Mouse (Mus musculus) stomach, postnatal 0 days (tissue): ENCODE results near the gene Mtif3. TPM values are rescaled to one million over a fixed set of nuclear protein-coding genes. Genes with fewer than 3 reads are reported as not detected.

ENCODE experiments used
- ATAC-seq: fragments of 200-750 bp; cut with Nextera tagmentation; 2 replicates; pipeline ENCODE4 v1.8.0; 2017; ENCODE audit not compliant: low FRiP score, low TSS enrichment
- DNase-seq: peaks from one replicate; pipeline ENCODE4 v3.0.0-alpha.2; 2016; ENCODE audit warnings: low spot score
- H3K27ac ChIP-seq: fragments of 300-500 bp; sonication (generic); replicated peaks from 2 replicates; pipeline ENCODE4 v1.5.1; 2014; ENCODE audit warnings: mild to moderate bottlenecking, control low read depth
- H3K27me3 ChIP-seq: fragments of 300-500 bp; sonication (generic); 2 replicates; pipeline ENCODE4 v1.6.1; 2014; ENCODE audit warnings: low read length; ENCODE audit not compliant: control insufficient read depth, insufficient read depth
- H3K36me3 ChIP-seq: fragments of 300-500 bp; sonication (generic); 2 replicates; pipeline ENCODE4 v1.6.1; 2014; ENCODE audit warnings: low read length, mixed read lengths; ENCODE audit not compliant: control insufficient read depth, insufficient read depth
- H3K4me1 ChIP-seq: fragments of 300-500 bp; sonication (generic); replicated peaks from 2 replicates; pipeline ENCODE4 v1.6.1; 2014; ENCODE audit warnings: antibody characterized with exemption; ENCODE audit not compliant: control insufficient read depth, insufficient read depth
- H3K4me2 ChIP-seq: fragments of 300-500 bp; sonication (generic); replicated peaks from 2 replicates; pipeline ENCODE4 v1.6.1; 2014; ENCODE audit warnings: low read depth, mild to moderate bottlenecking, control low read depth, moderate library complexity
- H3K4me3 ChIP-seq: fragments of 300-500 bp; sonication (generic); 2 replicates; pipeline ENCODE4 v1.5.1; 2014; ENCODE audit warnings: low read depth, low read length, control low read depth
- H3K9ac ChIP-seq: fragments of 300-500 bp; sonication (generic); 2 replicates; pipeline ENCODE4 v1.6.1; 2014; ENCODE audit warnings: mild to moderate bottlenecking, low read length, control low read depth, mixed read lengths
- H3K9me3 ChIP-seq: fragments of 300-500 bp; sonication (generic); 2 replicates; pipeline ENCODE4 v1.6.1; 2016; ENCODE audit warnings: low read length; ENCODE audit not compliant: control insufficient read depth
- CTCF ChIP-seq: IDR thresholded peaks from 2 replicates; pipeline ENCODE4 v1.5.1; 2016; ENCODE audit warnings: antibody characterized with exemption, low read depth, mild to moderate bottlenecking, moderate library complexity
- EP300 ChIP-seq: optimal IDR thresholded peaks from 2 replicates; pipeline ENCODE3; 2016; ENCODE audit warnings: antibody characterized with exemption
- WGBS: fragments of 180-500 bp; shearing (Covaris S2); extraction: QIAGEN DNeasy Blood & Tissue Kit; methylation state at CpG from one replicate; pipeline ENCODE4 v1.1.7; 2014; 5-methylcytosine and 5-hydroxymethylcytosine counted together
- polyA plus RNA-seq: library from polyadenylated mRNA; unstranded; fragments of >200 nt; fragmentation: Nextera tagmentation; extraction: Ambion mirVana; gene quantifications from 2 replicates; pipeline ENCODE4 v1.2.1, GENCODE M21; 2015

The Mtif3 gene
- polyA plus RNA-seq, 1 experiment from 2014 or later = 25.0 TPM

GRCm38 (mm10) chr5:146907533-146907932 lies 56.1 kb downstream of the Mtif3 start:
- no peaks in the 10 kb centered on the region for H3K9me3 ChIP-seq
- H3K4me2 ChIP-seq = no peak overlapping the region
- H3K9ac ChIP-seq = no peak overlapping the region
- H3K27me3 ChIP-seq = no peaks in the 10 kb centered on the region
- 33% methylated on average over 5 of the region's 5 CpGs for WGBS
- H3K4me1 ChIP-seq = no peaks in the 10 kb centered on the region
- DNase-seq (no peak), ATAC-seq (no peak)
- H3K36me3 ChIP-seq = no peaks in the 10 kb centered on the region
- TF ChIP-seq CTCF = no peak
- TF ChIP-seq EP300 = no peak
- H3K27ac ChIP-seq = no peak overlapping the region
- no peak overlapping the region for H3K4me3 ChIP-seq

- TF ChIP-seq CTCF = peak; percentile 98
- no peak for TF ChIP-seq EP300
- Histone ChIP-seq H3K9ac (no peak overlapping the region), H3K36me3 (no peaks in the 10 kb centered on the region), H3K4me1 (no peaks in the 10 kb centered on the region), H3K27ac (no peak overlapping the region), H3K27me3 (no peaks in the 10 kb centered on the region), H3K4me3 (no peak overlapping the region), H3K4me2 (no peak overlapping the region), H3K9me3 (no peaks in the 10 kb centered on the region)
- WGBS = 23% methylated on average over 14 of the region's 14 CpGs
- ATAC-seq (peak; percentile 31; the same call in 1 of the 2 replicates), DNase-seq (peak; percentile 83)
These were observed 58.0 kb downstream of the Mtif3 start for GRCm38 (mm10) chr5:146905486-146906172.

- Histone ChIP-seq H3K4me2 (no peak overlapping the region), H3K36me3 (no peaks in the 10 kb centered on the region), H3K4me3 (no peak overlapping the region), H3K4me1 (no peaks in the 10 kb centered on the region), H3K9me3 (no peaks in the 10 kb centered on the region), H3K27me3 (no peaks in the 10 kb centered on the region), H3K9ac (no peak overlapping the region), H3K27ac (no peak overlapping the region)
- ATAC-seq (peak; percentile 60), DNase-seq (peak; percentile 83)
- WGBS = 23% methylated on average over 8 of the region's 8 CpGs
- peak; percentile 91 for TF ChIP-seq CTCF
- TF ChIP-seq EP300 = no peak
These were observed 59.2 kb downstream of the Mtif3 start for GRCm38 (mm10) chr5:146904404-146904803.

Other genes with a start within 250 kb of the Mtif3 start
- gene Usp12, start 168.8 kb downstream of the Mtif3 start, polyA plus RNA-seq = 10.4 and 10.5 TPM in 2 replicates
- gene Rpl21, start 130.9 kb downstream of the Mtif3 start, polyA plus RNA-seq = 515 and 522 TPM in 2 replicates
- gene Rasl11a, start 118.7 kb downstream of the Mtif3 start, polyA plus RNA-seq = 13.7 and 13.8 TPM in 2 replicates
- 67.9 and 70.4 TPM in 2 replicates for gene Gtf3a, start 15.1 kb downstream of the Mtif3 start, polyA plus RNA-seq
- gene Lnx2, start 112.8 kb upstream of the Mtif3 start, polyA plus RNA-seq = 9.3 and 10.8 TPM in 2 replicates
- gene Polr1d, start 113.2 kb upstream of the Mtif3 start, polyA plus RNA-seq = 150 TPM in 2 replicates
- gene Gsx1, start 224.9 kb upstream of the Mtif3 start, polyA plus RNA-seq = not detected in 2 replicates